Mouse (Mus musculus) urinary bladder, adult 18-20 months (tissue): ENCODE measurements around the gene Gm17727.
"Not testable (repeated sequence)": the region's sequence is repeated elsewhere in the genome, so short reads cannot be mapped to it uniquely, and the experiment has no call there.

ENCODE experiments used
- DNase-seq, 2 experiments: peaks; one replicate each; pipeline ENCODE4 v3.0.0; 2022; ENCODE audit warnings: low spot score in 2 of 2, mixed read lengths in 2 of 2

Gm17727 gene

DNA sequence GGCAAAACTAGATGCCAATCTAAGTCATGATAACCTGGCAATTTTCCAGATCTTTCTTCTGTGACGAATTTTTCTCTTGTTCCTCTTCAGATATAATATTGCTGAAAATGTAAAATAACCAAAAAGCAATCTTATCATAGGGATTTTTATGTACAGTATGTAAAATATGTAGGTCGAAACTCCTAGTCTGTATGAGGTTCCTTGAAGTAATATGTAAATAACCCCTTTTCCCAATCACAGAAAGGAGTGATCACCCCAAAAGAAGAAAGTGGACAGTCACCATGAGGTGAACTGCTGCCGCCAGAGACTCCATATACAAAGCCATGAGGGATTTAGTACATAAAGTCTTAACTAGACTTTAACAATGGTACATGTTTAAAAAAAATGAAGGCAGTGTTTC lies at the start of gene Gm17727:
Gene Gm17727 (minus strand): TSS at position 101 of the 400 bp plus-strand sequence.
- no peak for DNase-seq

DNA sequence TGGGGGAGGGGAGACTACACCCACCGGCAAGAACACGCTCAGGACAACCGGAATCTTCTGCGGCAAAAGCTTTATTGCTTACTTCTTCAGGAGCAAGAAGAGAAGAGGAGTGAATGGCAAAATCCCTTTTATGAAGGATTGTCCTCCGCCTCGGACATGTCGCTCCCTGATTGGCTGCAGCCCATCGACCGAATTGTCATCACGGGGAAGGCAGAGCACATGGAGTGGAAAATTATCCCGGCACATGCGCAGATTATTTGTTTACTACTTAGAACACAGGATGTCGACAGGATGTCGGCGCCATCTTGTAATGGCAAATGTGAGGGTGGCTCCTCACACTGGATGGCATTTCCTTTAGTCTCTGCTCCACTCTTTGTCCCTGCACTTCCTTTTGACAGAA lies 40.0 kb upstream of the Gm17727 start:
- DNase-seq, result not testable (repeated sequence)

DNA sequence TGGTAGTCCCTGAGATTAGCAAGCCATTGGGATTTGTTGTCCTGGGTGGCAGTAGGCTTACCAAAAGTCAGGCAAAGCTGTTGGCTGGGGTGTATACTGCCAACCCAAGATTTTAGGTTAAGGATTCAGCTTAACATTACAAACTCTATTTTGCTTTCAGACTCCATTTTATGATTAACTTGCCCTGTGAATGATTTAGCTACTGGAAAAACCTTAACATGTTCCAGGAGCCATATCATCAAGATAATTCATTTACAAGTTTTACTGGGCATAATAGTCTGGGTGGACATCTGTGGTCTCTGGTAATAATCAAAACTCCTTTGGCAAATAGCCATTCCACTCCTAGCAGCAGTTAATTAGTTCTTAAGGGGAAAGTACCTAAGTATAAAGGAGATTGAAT lies 20.2 kb upstream of the Gm17727 start:
- DNase-seq, result no peak

DNA sequence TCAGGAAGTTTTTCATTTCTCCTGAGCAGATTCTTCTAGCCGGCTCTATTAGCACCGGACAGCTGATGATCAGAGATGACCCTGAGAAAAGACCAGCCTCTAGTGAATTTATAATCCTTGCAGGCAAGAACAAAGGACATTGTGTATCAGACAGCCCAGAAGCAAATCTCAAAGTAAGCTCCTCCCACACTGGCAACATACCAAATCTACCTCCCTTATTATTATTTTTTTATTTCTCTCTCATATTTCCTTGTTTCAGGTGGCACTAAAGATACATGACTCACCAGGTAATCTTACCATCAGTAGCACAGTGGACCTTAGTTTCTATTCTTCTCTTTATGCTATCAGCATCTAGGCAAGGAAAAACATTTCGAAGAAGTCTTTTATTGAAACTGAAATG lies 12.1 kb upstream of the Gm17727 start, which contains the start of the genes Gm27235 and D730048I06Rik:
Gene Gm27235 (minus strand): TSS at position 101 of the 400 bp plus-strand sequence.
Gene D730048I06Rik (minus strand): TSS at position 112 of the 400 bp plus-strand sequence.
- DNase-seq, result no peak

DNA sequence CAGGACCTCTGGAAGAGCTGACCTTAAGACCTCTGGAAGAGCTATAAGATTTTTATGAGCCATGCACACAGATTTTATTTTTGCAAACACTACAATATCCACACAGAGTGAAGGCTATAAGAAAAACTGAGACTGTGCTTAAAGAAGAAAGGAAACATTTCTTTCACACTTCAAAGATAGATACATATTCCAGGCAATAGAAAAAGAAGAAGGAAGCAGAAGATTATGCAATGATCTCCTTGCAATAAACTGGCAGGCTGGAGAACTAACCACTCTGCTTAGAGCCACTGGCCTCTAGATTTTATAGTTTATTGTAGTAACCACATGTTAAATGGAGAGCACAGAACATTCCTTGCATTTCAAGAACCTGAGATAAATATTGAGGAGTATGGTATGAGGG lies 21.1 kb downstream of the Gm17727 start:
- no peak for DNase-seq

DNA sequence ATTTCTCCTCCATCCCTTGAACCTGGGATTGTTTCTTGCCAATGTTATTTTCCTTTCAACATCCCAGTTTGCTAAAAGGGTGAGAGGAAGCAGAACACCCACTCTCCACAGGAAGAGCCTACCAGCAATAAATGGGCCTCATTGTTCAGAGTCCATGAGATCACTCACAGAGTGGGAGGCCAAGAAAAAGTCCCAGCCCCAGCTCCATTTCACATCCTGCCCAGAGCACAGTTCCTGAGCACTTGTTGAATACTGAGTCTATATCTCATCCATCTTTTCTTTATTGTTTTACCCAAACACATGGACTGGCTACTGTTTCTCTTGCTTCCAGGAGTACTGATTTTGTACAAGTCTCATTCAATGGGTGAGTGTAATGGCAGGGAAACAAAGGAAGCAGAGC lies 37.2 kb downstream of the Gm17727 start, which contains the start of gene Gm17677:
Gene Gm17677 (plus strand): TSS at position 301 of the 400 bp plus-strand sequence.
- no peak for DNase-seq
